Mouse (Mus musculus) hindbrain, postnatal 0 days (tissue): ENCODE data around the gene Gm20388. TPM values are rescaled to one million over a fixed set of nuclear protein-coding genes. Genes with fewer than 3 reads are reported as not detected.

Source experiments
- ATAC-seq: fragments of 200-750 bp; cut with Nextera tagmentation; 2 replicates; pipeline ENCODE4 v1.8.0; 2017; ENCODE audit warnings: mild to moderate bottlenecking, moderate TSS enrichment, moderate library complexity
- DNase-seq: peaks from one replicate; pipeline ENCODE4 v3.0.0-alpha.2; 2015; ENCODE audit warnings: low spot score
- H3K27ac ChIP-seq: fragments of 300-500 bp; sonication (generic); 2 replicates; pipeline ENCODE4 v1.5.1; 2014; ENCODE audit warnings: mild to moderate bottlenecking
- H3K27me3 ChIP-seq: fragments of 300-500 bp; sonication (generic); 2 replicates; pipeline ENCODE4 v1.6.1; 2014; ENCODE audit warnings: low read length, mixed read lengths; ENCODE audit not compliant: insufficient read depth
- H3K36me3 ChIP-seq: fragments of 300-500 bp; sonication (generic); 2 replicates; pipeline ENCODE4 v1.6.1; 2014; ENCODE audit warnings: low read length, mixed read lengths; ENCODE audit not compliant: insufficient read depth
- H3K4me1 ChIP-seq: fragments of 300-500 bp; sonication (generic); 2 replicates; pipeline ENCODE4 v1.6.1; 2014; ENCODE audit warnings: antibody characterized with exemption, low read length, mixed read lengths; ENCODE audit not compliant: insufficient read depth
- H3K4me2 ChIP-seq: fragments of 300-500 bp; sonication (generic); 2 replicates; pipeline ENCODE4 v1.6.1; 2014; ENCODE audit warnings: low read depth, mild to moderate bottlenecking, low read length, moderate library complexity, mixed read lengths
- H3K4me3 ChIP-seq: fragments of 300-500 bp; sonication (generic); 2 replicates; pipeline ENCODE4 v1.5.1; 2014; ENCODE audit warnings: low read length
- H3K9ac ChIP-seq: fragments of 300-500 bp; sonication (generic); replicated peaks from 2 replicates; pipeline ENCODE4 v1.6.1; 2014; ENCODE audit warnings: mild to moderate bottlenecking, low read length, moderate library complexity, mixed read lengths
- H3K9me3 ChIP-seq: fragments of 300-500 bp; sonication (generic); 2 replicates; pipeline ENCODE4 v1.6.1; 2016; ENCODE audit warnings: low read length, mixed read lengths
- CTCF ChIP-seq: IDR thresholded peaks from 2 replicates; pipeline ENCODE4 v1.5.1; 2016; ENCODE audit warnings: antibody characterized with exemption, control low read depth, low read depth
- WGBS: fragments of 180-500 bp; shearing (Covaris S2); extraction: QIAGEN DNeasy Blood & Tissue Kit; methylation state at CpG from one replicate; pipeline ENCODE4 v1.1.7; 2014; 5-methylcytosine and 5-hydroxymethylcytosine counted together
- polyA plus RNA-seq: library from polyadenylated mRNA; unstranded; fragments of >200 nt; fragmentation: Nextera tagmentation; extraction: Ambion mirVana; gene quantifications from 2 replicates; pipeline ENCODE4 v1.2.1, GENCODE M21; 2015
- total RNA-seq: library from RNA; depleted of rRNA; stranded (reverse); fragments of >200 nt; gene quantifications from 2 replicates; pipeline ENCODE4 v1.2.3, GENCODE M21; 2014

The Gm20388 gene
- total and polyA plus RNA-seq, 2 experiments from 2014 or later, result 71.3 TPM; not detected in 1

- DNase-seq, result no peak
- H3K27ac ChIP-seq, result no peak overlapping the region
- no peak overlapping the region for H3K4me3 ChIP-seq
- no peak for ATAC-seq
- no peak for TF ChIP-seq CTCF
- H3K27me3 ChIP-seq, result no peaks in the 10 kb centered on the region
- H3K36me3 ChIP-seq, result no peaks in the 10 kb centered on the region
- no peaks in the 10 kb centered on the region for H3K9me3 ChIP-seq
- 78% methylated on average over 10 of the region's 10 CpGs for WGBS
- H3K9ac ChIP-seq, result no peak overlapping the region
- no peak overlapping the region for H3K4me2 ChIP-seq
- H3K4me1 ChIP-seq, result no peaks in the 10 kb centered on the region
These were observed 1534.4 kb downstream of the Gm20388 start for GRCm38 (mm10) chr8:121445027-121445471.

GRCm38 (mm10) chr8:121446133-121446532 lies 1535.5 kb downstream of the Gm20388 start:
- WGBS, result 88% methylated on average over 12 of the region's 12 CpGs
- no peaks in the 10 kb centered on the region for H3K36me3 ChIP-seq
- no peaks in the 10 kb centered on the region for H3K27me3 ChIP-seq
- no peak overlapping the region for H3K9ac ChIP-seq
- H3K4me2 ChIP-seq, result no peak overlapping the region
- no peaks in the 10 kb centered on the region for H3K4me1 ChIP-seq
- DNase-seq (no peak), ATAC-seq (no peak)
- H3K9me3 ChIP-seq, result no peaks in the 10 kb centered on the region
- no peak overlapping the region for H3K27ac ChIP-seq
- no peak overlapping the region for H3K4me3 ChIP-seq
- TF ChIP-seq CTCF, result no peak

DNA sequence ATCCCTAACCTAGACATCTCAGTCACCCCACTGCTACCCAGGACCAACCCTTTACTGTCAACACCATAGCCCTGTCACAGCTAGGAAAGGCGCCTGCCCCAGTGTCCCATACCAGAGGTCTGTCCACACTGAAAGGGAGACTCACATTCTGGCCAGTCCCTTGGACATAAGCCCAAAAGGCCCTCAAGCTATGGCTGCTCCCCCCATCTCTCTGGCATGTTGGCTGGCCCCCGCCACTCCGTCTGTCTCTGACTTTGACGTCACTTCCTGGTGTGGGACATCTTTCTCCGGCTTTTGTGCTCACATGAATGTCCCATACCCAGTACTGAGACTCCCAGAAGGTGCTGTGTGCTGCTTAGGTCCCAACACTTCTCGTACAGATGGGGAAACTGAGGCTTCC lies 1536.2 kb downstream of the Gm20388 start:
- Histone ChIP-seq H3K36me3 (no peaks in the 10 kb centered on the region), H3K9ac (no peak overlapping the region), H3K9me3 (no peaks in the 10 kb centered on the region), H3K27ac (no peak overlapping the region), H3K27me3 (no peaks in the 10 kb centered on the region), H3K4me2 (no peak overlapping the region), H3K4me1 (no peaks in the 10 kb centered on the region), H3K4me3 (no peak overlapping the region)
- no peak for TF ChIP-seq CTCF
- ATAC-seq, result no peak; the same call in 1 of the 2 replicates
- DNase-seq, result no peak
- WGBS, result 79% methylated on average over 6 of the region's 6 CpGs

GRCm38 (mm10) chr8:121450211-121450610 lies 1539.6 kb downstream of the Gm20388 start:
- no peak overlapping the region for H3K27ac ChIP-seq
- no peak overlapping the region for H3K4me3 ChIP-seq
- ATAC-seq, result no peak

GRCm38 (mm10) chr8:121451404-121452076 lies 1540.9 kb downstream of the Gm20388 start:
- Histone ChIP-seq H3K4me3 (no peak overlapping the region), H3K9me3 (no peaks in the 10 kb centered on the region), H3K4me1 (no peaks in the 10 kb centered on the region), H3K4me2 (no peak overlapping the region), H3K9ac (no peak overlapping the region), H3K36me3 (no peaks in the 10 kb centered on the region), H3K27me3 (no peaks in the 10 kb centered on the region), H3K27ac (no peak overlapping the region)
- TF ChIP-seq CTCF, result no peak
- 73% methylated on average over 16 of the region's 16 CpGs for WGBS
- no peak for DNase-seq
- ATAC-seq, result no peak

More at GRCm38 (mm10) chr8:121450211-121450610, 1539.6 kb downstream of the Gm20388 start:
- no peak for TF ChIP-seq CTCF
- Histone ChIP-seq H3K9me3 (no peaks in the 10 kb centered on the region), H3K4me2 (no peak overlapping the region), H3K9ac (no peak overlapping the region), H3K4me1 (no peaks in the 10 kb centered on the region), H3K27me3 (no peaks in the 10 kb centered on the region), H3K36me3 (no peaks in the 10 kb centered on the region)
- DNase-seq, result no peak
- WGBS, result 63% methylated on average over 8 of the region's 8 CpGs

DNA sequence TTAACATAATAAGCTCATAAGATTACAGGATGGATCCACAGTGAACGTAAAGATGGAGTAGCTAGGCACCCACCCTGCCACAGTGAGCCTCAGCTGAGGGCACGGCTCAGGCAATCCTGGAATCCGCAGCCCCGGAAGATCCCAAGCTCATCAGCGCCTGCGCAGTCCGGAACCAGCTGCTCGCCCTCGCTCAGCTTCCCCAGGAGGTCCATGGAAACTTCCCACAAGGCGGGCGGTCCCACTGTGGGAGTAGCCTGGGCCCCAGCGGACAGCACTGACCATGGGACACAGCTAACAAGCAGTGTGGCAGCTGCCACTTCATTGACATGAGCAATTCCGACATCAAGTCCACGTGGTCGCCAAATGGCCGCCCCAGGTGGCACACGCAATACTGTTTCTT lies 1544.1 kb downstream of the Gm20388 start:
- no peak overlapping the region for H3K27ac ChIP-seq
- DNase-seq (no peak), ATAC-seq (no peak)
- H3K9ac ChIP-seq, result no peak overlapping the region
- H3K9me3 ChIP-seq, result no peaks in the 10 kb centered on the region
- no peak overlapping the region for H3K4me2 ChIP-seq
- no peaks in the 10 kb centered on the region for H3K27me3 ChIP-seq
- no peak for TF ChIP-seq CTCF
- H3K36me3 ChIP-seq, result no peaks in the 10 kb centered on the region
- WGBS, result 82% methylated on average over 17 of the region's 17 CpGs
- H3K4me1 ChIP-seq, result no peaks in the 10 kb centered on the region
- H3K4me3 ChIP-seq, result no peak overlapping the region

DNA sequence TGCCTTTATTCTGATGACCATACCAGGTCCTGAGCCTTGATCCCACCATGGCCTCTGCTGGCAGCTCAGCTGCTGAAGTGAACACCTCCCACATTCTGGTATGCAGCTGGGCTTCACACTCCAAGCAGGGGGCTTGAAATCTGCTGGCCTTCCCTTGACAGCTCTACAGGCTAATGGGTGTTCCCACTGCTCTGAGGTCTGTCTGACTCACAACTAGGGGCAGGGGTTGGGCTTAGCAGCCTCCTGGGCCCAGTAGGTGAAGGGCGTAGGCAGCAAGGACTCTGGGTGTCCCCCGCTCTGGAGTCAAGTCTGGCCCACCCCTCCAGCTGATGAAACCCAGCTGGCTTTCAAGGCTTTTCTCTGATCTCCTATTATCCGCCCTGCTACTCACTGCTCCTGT lies 1550.6 kb downstream of the Gm20388 start:
- DNase-seq, result no peak
- H3K36me3 ChIP-seq, result no peaks in the 10 kb centered on the region
- H3K27ac ChIP-seq, result no peak overlapping the region
- ATAC-seq, result no peak
- H3K27me3 ChIP-seq, result no peaks in the 10 kb centered on the region
- no peaks in the 10 kb centered on the region for H3K9me3 ChIP-seq
- H3K4me2 ChIP-seq, result no peak overlapping the region
- no peak overlapping the region for H3K9ac ChIP-seq
- TF ChIP-seq CTCF, result no peak
- 77% methylated on average over 3 of the region's 3 CpGs for WGBS
- no peaks in the 10 kb centered on the region for H3K4me1 ChIP-seq
- H3K4me3 ChIP-seq, result no peak overlapping the region
